Mouse (Mus musculus) CH12.LX (cell line): Measurements from ENCODE around the gene Itga2b. TPM values are rescaled to one million over a fixed set of nuclear protein-coding genes. Genes with fewer than 3 reads are reported as not detected.

ENCODE experiments used
- DNase-seq: peaks from one replicate; pipeline ENCODE4 v3.0.0-alpha.2; 2013; ENCODE audit errors: extremely low read depth
- H3K27ac ChIP-seq: 2 replicates; pipeline ENCODE4 v1.5.1; 2012; ENCODE audit warnings: low read depth, mild to moderate bottlenecking, control low read depth, moderate library complexity; ENCODE audit not compliant: insufficient read depth
- H3K27me3 ChIP-seq: replicated peaks from 2 replicates; pipeline ENCODE3; 2012; ENCODE audit warnings: inconsistent platforms
- H3K36me3 ChIP-seq, 2 experiments: replicated peaks in 1 of 2; 2 replicates each; pipeline versions ENCODE3 to v1.6.1; 2012; ENCODE audit warnings: inconsistent platforms in 1 of 2, low read length in 1 of 2, mild to moderate bottlenecking in 1 of 2, mixed read lengths in 1 of 2, moderate library complexity in 1 of 2; ENCODE audit not compliant: control insufficient read depth in 1 of 2, insufficient read depth in 1 of 2
- H3K4me1 ChIP-seq, 2 experiments: 2 replicates each; pipeline ENCODE4 v1.6.1; 2012; ENCODE audit warnings: inconsistent platforms in 1 of 2, moderate library complexity in 1 of 2; ENCODE audit not compliant: insufficient read depth in 2 of 2, control insufficient read depth in 1 of 2
- H3K4me2 ChIP-seq: 2 replicates; pipeline ENCODE4 v1.6.1; 2012; ENCODE audit warnings: low read depth, mild to moderate bottlenecking, control low read depth; ENCODE audit not compliant: poor library complexity, insufficient read depth, severe bottlenecking
- H3K4me3 ChIP-seq, 3 experiments: fragments of 150-350 bp in 1 of 3; sonication (generic) in 1 of 3; replicated peaks in 1 of 3; 2 replicates each; pipeline versions ENCODE3 to v1.5.1; 2011 to 2012; ENCODE audit warnings: low read depth in 2 of 3, low read length in 2 of 3, mild to moderate bottlenecking in 2 of 3, moderate library complexity in 2 of 3, control low read depth in 1 of 3, improper control_type of control experiment in 1 of 3, inconsistent platforms in 1 of 3, mixed read lengths in 1 of 3; ENCODE audit not compliant: poor library complexity in 1 of 3
- H3K79me2 ChIP-seq: replicated peaks from 2 replicates; pipeline ENCODE4 v1.6.1; 2012; ENCODE audit warnings: mild to moderate bottlenecking, moderate library complexity; ENCODE audit not compliant: control insufficient read depth, poor library complexity, insufficient read depth, severe bottlenecking; ENCODE audit errors: extremely low read depth
- H3K9ac ChIP-seq: 2 replicates; pipeline ENCODE4 v1.6.1; 2012; ENCODE audit warnings: low read depth, mild to moderate bottlenecking, control low read depth, moderate library complexity; ENCODE audit not compliant: insufficient read depth
- H3K9me3 ChIP-seq: replicated peaks from 2 replicates; pipeline ENCODE3; 2012; ENCODE audit warnings: low read length, inconsistent platforms, mixed read lengths
- BHLHE40 ChIP-seq: IDR thresholded peaks from 2 replicates; pipeline ENCODE4 v1.6.1; 2011; ENCODE audit warnings: mild to moderate bottlenecking, low read depth, low read length, improper control_type of control experiment
- CHD1 ChIP-seq: IDR thresholded peaks from 2 replicates; pipeline ENCODE4 v1.6.1; 2012; ENCODE audit warnings: low read depth, low read length, improper control_type of control experiment, inconsistent platforms
- CHD2 ChIP-seq: IDR thresholded peaks from 2 replicates; pipeline ENCODE4 v1.6.1; 2011; ENCODE audit warnings: low read length, improper control_type of control experiment
- CTCF ChIP-seq, 2 experiments: IDR thresholded peaks in 1 of 2; conservative IDR thresholded peaks in 1 of 2; 2 replicates each; pipeline ENCODE4 v1.5.1; 2011 to 2012; ENCODE audit warnings: low read depth in 2 of 2, low read length in 2 of 2, improper control_type of control experiment in 1 of 2, inconsistent platforms in 1 of 2, mild to moderate bottlenecking in 1 of 2, moderate library complexity in 1 of 2
- E2F4 ChIP-seq: IDR thresholded peaks from 2 replicates; pipeline ENCODE4 v1.6.1; 2011; ENCODE audit warnings: low read depth, low read length, improper control_type of control experiment; ENCODE audit not compliant: insufficient replicate concordance
- ELF1 ChIP-seq: IDR thresholded peaks from 2 replicates; pipeline ENCODE4 v1.6.1; 2014; ENCODE audit warnings: low read depth, mild to moderate bottlenecking, inconsistent platforms, low read length, improper control_type of control experiment
- EP300 ChIP-seq: IDR thresholded peaks from 2 replicates; pipeline ENCODE4 v1.6.1; 2011; ENCODE audit warnings: low read length, improper control_type of control experiment
- ETS1 ChIP-seq: conservative IDR thresholded peaks from 2 replicates; pipeline ENCODE4 v1.6.1; 2012; ENCODE audit warnings: low read depth, mild to moderate bottlenecking, inconsistent platforms, low read length, improper control_type of control experiment, moderate library complexity
- GABPA ChIP-seq: IDR thresholded peaks from 2 replicates; pipeline ENCODE4 v1.6.1; 2012; ENCODE audit warnings: low read depth, low read length, improper control_type of control experiment, inconsistent platforms; ENCODE audit not compliant: insufficient replicate concordance
- HCFC1 ChIP-seq: IDR thresholded peaks from 2 replicates; pipeline ENCODE4 v1.6.1; 2012; ENCODE audit warnings: low read depth, mild to moderate bottlenecking, inconsistent platforms, low read length, improper control_type of control experiment
- IRF4 ChIP-seq: IDR thresholded peaks from 2 replicates; pipeline ENCODE4 v1.6.1; 2014; ENCODE audit warnings: low read depth, mild to moderate bottlenecking, inconsistent platforms, low read length, improper control_type of control experiment
- JUN ChIP-seq: IDR thresholded peaks from 2 replicates; pipeline ENCODE4 v1.6.1; 2011; ENCODE audit warnings: low read depth, mild to moderate bottlenecking, low read length, improper control_type of control experiment, moderate library complexity; ENCODE audit not compliant: insufficient read depth
- JUND ChIP-seq: conservative IDR thresholded peaks from 2 replicates; pipeline ENCODE4 v1.6.1; 2011; ENCODE audit warnings: low read depth, low read length, improper control_type of control experiment
- KAT2A ChIP-seq: IDR thresholded peaks from 2 replicates; pipeline ENCODE4 v1.6.1; 2012; ENCODE audit warnings: low read length, improper control_type of control experiment, inconsistent platforms; ENCODE audit not compliant: insufficient replicate concordance
- MAFK ChIP-seq: IDR thresholded peaks from 2 replicates; pipeline ENCODE4 v1.6.1; 2011; ENCODE audit warnings: low read length, improper control_type of control experiment; ENCODE audit not compliant: insufficient replicate concordance
- MAX ChIP-seq: IDR thresholded peaks from 2 replicates; pipeline ENCODE4 v1.6.1; 2011; ENCODE audit warnings: low read length, improper control_type of control experiment
- MAZ ChIP-seq: IDR thresholded peaks from 2 replicates; pipeline ENCODE4 v1.6.1; 2012; ENCODE audit warnings: low read depth, mild to moderate bottlenecking, inconsistent platforms, low read length, improper control_type of control experiment, moderate library complexity
- MEF2A ChIP-seq: IDR thresholded peaks from 2 replicates; pipeline ENCODE4 v1.6.1; 2014; ENCODE audit warnings: low read depth, mild to moderate bottlenecking, inconsistent platforms, low read length, improper control_type of control experiment, borderline replicate concordance
- MXI1 ChIP-seq: IDR thresholded peaks from 2 replicates; pipeline ENCODE4 v1.6.1; 2011; ENCODE audit warnings: mild to moderate bottlenecking, low read depth, low read length, improper control_type of control experiment
- MYC ChIP-seq: IDR thresholded peaks from 2 replicates; pipeline ENCODE4 v1.6.1; 2011; ENCODE audit warnings: low read depth, mild to moderate bottlenecking, improper control_type of control experiment, low read length
- NELFE ChIP-seq: IDR thresholded peaks from 2 replicates; pipeline ENCODE4 v1.6.1; 2011; ENCODE audit warnings: low read depth, low read length, improper control_type of control experiment
- NRF1 ChIP-seq: IDR thresholded peaks from 2 replicates; pipeline ENCODE4 v1.6.1; 2014; ENCODE audit warnings: low read depth, mild to moderate bottlenecking, inconsistent platforms, low read length, improper control_type of control experiment, moderate library complexity
- PAX5 ChIP-seq: IDR thresholded peaks from 2 replicates; pipeline ENCODE4 v1.6.1; 2012; ENCODE audit warnings: low read length, inconsistent platforms, mixed read lengths
- POLR2A ChIP-seq: IDR thresholded peaks from 2 replicates; pipeline ENCODE4 v1.6.1; 2011; ENCODE audit warnings: low read depth, mild to moderate bottlenecking, improper control_type of control experiment, low read length
- POLR2AphosphoS2 ChIP-seq: IDR thresholded peaks from 2 replicates; pipeline ENCODE4 v1.6.1; 2011; ENCODE audit warnings: low read depth, low read length, improper control_type of control experiment
- RAD21 ChIP-seq: IDR thresholded peaks from 2 replicates; pipeline ENCODE4 v1.6.1; 2011; ENCODE audit warnings: low read depth, mild to moderate bottlenecking, low read length, improper control_type of control experiment, moderate library complexity
- RCOR1 ChIP-seq: conservative IDR thresholded peaks from 2 replicates; pipeline ENCODE4 v1.6.1; 2012; ENCODE audit warnings: low read depth, mild to moderate bottlenecking, inconsistent platforms, low read length, improper control_type of control experiment
- SIN3A ChIP-seq: IDR thresholded peaks from 2 replicates; pipeline ENCODE4 v1.6.1; 2012; ENCODE audit warnings: low read length, improper control_type of control experiment, inconsistent platforms
- SMC3 ChIP-seq: IDR thresholded peaks from 2 replicates; pipeline ENCODE4 v1.6.1; 2011; ENCODE audit warnings: low read depth, low read length, improper control_type of control experiment
- TBP ChIP-seq: conservative IDR thresholded peaks from 2 replicates; pipeline ENCODE4 v1.6.1; 2011; ENCODE audit warnings: low read depth, low read length, improper control_type of control experiment
- TCF12 ChIP-seq: IDR thresholded peaks from 2 replicates; pipeline ENCODE4 v1.6.1; 2014; ENCODE audit warnings: low read depth, mild to moderate bottlenecking, inconsistent platforms, low read length, improper control_type of control experiment
- UBTF ChIP-seq: IDR thresholded peaks from 2 replicates; pipeline ENCODE4 v1.6.1; 2012; ENCODE audit warnings: low read depth, mild to moderate bottlenecking, inconsistent platforms, low read length, improper control_type of control experiment, moderate library complexity
- USF1 ChIP-seq: IDR thresholded peaks from 2 replicates; pipeline ENCODE4 v1.6.1; 2014; ENCODE audit warnings: low read depth, mild to moderate bottlenecking, inconsistent platforms, low read length, improper control_type of control experiment
- USF2 ChIP-seq: conservative IDR thresholded peaks from 2 replicates; pipeline ENCODE4 v1.6.1; 2011; ENCODE audit warnings: low read depth, low read length, improper control_type of control experiment
- ZC3H11A ChIP-seq: IDR thresholded peaks from 2 replicates; pipeline ENCODE4 v1.6.1; 2012; ENCODE audit warnings: low read depth, mild to moderate bottlenecking, inconsistent platforms, low read length, improper control_type of control experiment
- ZKSCAN1 ChIP-seq: IDR thresholded peaks from 2 replicates; pipeline ENCODE4 v1.6.1; 2012; ENCODE audit warnings: low read depth, inconsistent platforms, low read length, improper control_type of control experiment, borderline replicate concordance
- ZMIZ1 ChIP-seq: IDR thresholded peaks from 2 replicates; pipeline ENCODE4 v1.6.1; 2012; ENCODE audit warnings: low read depth, mild to moderate bottlenecking, inconsistent platforms, low read length, improper control_type of control experiment
- ZNF384 ChIP-seq: IDR thresholded peaks from 2 replicates; pipeline ENCODE4 v1.6.1; 2012; ENCODE audit warnings: low read depth, low read length, improper control_type of control experiment, inconsistent platforms
- dilution Hi-C: fragments of 300-500 bp; cut with MboI; formaldehyde crosslinking; loops from 2 replicates; pipeline ENCODE4 v1.14.3; 2020; ENCODE audit warnings: low sequenced_read_pairs; ENCODE audit not compliant: extremely low pct_unique_long_range_greater_than_20kb, extremely low pct_ligation_motif_present
- in situ Hi-C: fragments of 300-500 bp; cut with MboI; formaldehyde crosslinking; loops from 3 replicates; pipeline ENCODE4 v1.14.3; 2019; ENCODE audit warnings: low sequenced_read_pairs, low pct_ligation_motif_present, low pct_unique_long_range_greater_than_20kb, mixed read lengths
- polyA plus RNA-seq: library from polyadenylated mRNA; unstranded; fragments of >175 nt; gene quantifications from 2 replicates; pipeline ENCODE4 v1.2.1, GENCODE M21; 2012; ENCODE audit warnings: low read depth; ENCODE audit not compliant: insufficient read length
- total RNA-seq, 2 experiments: library from RNA; depleted of rRNA; stranded (reverse); fragments of 300-350 nt in 1 of 2; fragments of >200 nt in 1 of 2; gene quantifications; 2 replicates each; pipeline ENCODE4 v1.2.3; 2012 to 2014

Itga2b gene
- total and polyA plus RNA-seq, 3 experiments: 0.95 to 3.6 (median 3.0) TPM

GRCm38 (mm10) chr11:102461764-102462163 lies 8.2 kb downstream of the Itga2b start:
- DNase-seq: peak; percentile 89
- Histone ChIP-seq H3K9me3 (no peaks in the 10 kb centered on the region), H3K4me2 (0 out of 2 replicates have a peak overlapping the region, but pooled peaks have one; percentile 11), H3K9ac (no peak overlapping the region), H3K27me3 (peaks cover 68% of the 10 kb centered on the region), H3K4me1 (peaks cover 15 to 21% of the 10 kb centered on the region in 2 experiments), H3K79me2 (no peaks in the 10 kb centered on the region), H3K36me3 (peaks cover 0 to 2% of the 10 kb centered on the region in 2 experiments), H3K27ac (no peak overlapping the region), H3K4me3 (no peak overlapping the region)
- TF ChIP-seq NRF1 (no peak), MYC (peak; percentile 56; the same call in 1 of the 2 replicates), JUND (peak; percentile 96), POLR2AphosphoS2 (no peak), SIN3A (peak; percentile 82), ETS1 (peak; percentile 85), PAX5 (no peak), RAD21 (no peak; the same call in none of the 2 replicates), CTCF (conservative IDR thresholded peaks at IDR 0.05 in 1 of 2, IDR thresholded peaks at IDR 0.05 in 1 of 2; ENCODE audit: low read depth in 2 of 2, low read length in 2 of 2) (peak in 1 of 2 experiments; percentile 22; a peak in 2 of 4 replicates), ZKSCAN1 (no peak), CHD2 (peak; percentile 68), POLR2A (no peak), MAZ (peak; percentile 90; the same call in 1 of the 2 replicates), SMC3 (no peak), TBP (0 out of 2 replicates have a peak, but pooled peaks have one; percentile 27), BHLHE40 (peak; percentile 83), ZC3H11A (no peak), MAX (no peak), KAT2A (peak; percentile 73; the same call in 1 of the 2 replicates), JUN (peak; percentile 99), EP300 (peak; percentile 99), ZMIZ1 (no peak), IRF4 (peak; percentile 94), GABPA (no peak), MAFK (peak; percentile 95), HCFC1 (no peak), ELF1 (no peak; the same call in 1 of the 2 replicates), MXI1 (0 out of 2 replicates have a peak, but pooled peaks have one; percentile 40), NELFE (no peak), USF1 (no peak), CHD1 (no peak), UBTF (no peak), MEF2A (peak; percentile 85), E2F4 (no peak), RCOR1 (peak; percentile 94), TCF12 (peak; percentile 77), ZNF384 (0 out of 2 replicates have a peak, but pooled peaks have one; percentile 22), USF2 (no peak)
- dilution Hi-C loops (no loop called here), in situ Hi-C loops (no loop called here)
